Mouse (Mus musculus) cerebellum, postnatal 25 days (tissue): Measurements from ENCODE around the gene Slc25a19.
"Not testable (repeated sequence)": the region's sequence is repeated elsewhere in the genome, so short reads cannot be mapped to it uniquely, and the experiment has no call there.

Experiments used
- DNase-seq, 2 experiments: peaks; one replicate each; pipeline ENCODE4 v3.0.0; 2021; ENCODE audit warnings: mixed read lengths in 2 of 2

Gene Slc25a19

DNA sequence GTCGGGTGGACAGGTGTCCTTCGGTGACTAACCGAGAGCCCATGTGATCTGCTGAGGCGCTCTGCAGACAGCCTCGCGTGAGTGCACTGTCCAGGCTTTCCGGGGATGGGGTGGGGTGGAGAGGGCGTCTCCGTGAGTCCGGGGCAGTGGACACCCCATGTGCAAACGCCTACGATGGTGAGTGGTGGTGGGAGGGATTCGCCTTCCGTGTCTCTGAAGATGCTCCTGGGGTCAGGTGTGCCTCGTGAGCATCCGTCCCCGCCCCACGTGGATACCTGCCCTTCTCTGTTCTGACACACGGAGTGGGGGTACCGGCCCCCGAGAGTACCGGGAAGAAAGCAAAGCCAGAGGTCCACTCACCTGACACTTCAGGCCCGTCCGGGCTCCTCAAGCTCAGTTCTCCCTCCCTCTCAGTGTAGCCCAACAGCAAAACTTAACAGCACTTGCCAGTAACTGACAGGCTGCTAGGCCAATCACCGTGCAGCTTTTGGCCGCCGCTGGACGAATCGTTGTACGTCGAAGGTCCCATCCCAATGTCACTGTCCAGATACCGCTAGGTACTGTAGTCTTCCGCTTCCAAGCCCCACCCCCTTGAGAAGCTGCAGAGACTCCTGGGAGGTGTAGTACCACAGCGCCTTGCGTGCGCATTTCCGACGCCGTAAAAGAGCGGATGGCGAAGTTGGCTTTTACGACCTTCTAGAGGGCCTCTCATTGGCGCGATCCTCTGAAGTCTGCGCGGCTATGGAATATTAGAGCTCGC, at the start of gene Slc25a19:
TSS of gene Slc25a19 (minus strand) at position 591 of the 760 bp plus-strand sequence.
- peak; percentile 100 for DNase-seq

DNA sequence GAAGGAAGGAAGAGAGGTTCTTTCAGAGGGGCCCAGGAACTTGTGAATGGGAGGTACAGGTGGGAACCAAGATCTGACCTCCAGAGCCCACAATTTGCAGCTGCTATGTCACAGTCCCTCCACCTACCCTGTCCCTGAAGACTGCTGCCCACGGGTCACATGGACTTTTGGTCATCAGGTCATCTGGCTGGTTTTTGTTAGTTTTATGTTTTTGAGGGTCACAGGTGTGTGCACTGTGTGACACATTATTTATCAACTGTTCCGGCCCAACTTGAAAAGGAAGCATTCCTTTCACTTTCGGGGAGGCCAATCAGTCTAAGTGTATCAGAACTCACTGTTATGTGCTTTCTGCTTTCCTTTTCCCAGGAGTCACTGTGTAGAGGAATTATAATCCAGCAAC, 49.4 kb upstream of the Slc25a19 start:
- DNase-seq: no peak

DNA sequence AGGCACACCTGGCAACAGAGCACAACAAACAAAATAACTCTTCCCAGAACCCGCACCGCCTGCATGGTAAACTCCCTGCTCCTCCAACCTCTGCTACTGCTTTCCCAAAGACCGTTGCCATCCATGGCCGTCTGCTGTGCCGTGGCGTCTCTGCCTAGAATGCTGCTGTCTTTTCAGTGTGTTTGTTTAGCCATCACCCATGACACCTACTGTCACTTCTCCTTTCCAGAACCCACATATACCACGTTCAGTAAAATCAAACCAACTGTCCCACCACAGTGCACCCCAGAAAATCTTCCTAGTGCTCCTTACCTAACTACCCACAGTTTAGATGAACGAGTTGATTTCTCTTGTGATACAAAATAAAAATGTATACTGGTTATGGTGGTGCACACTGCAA, 48.6 kb upstream of the Slc25a19 start:
- no peak for DNase-seq

- peak in 1 of 2 experiments; percentile 67 for DNase-seq
Observed at GRCm38 (mm10) chr11:115674235-115674865, 46.3 kb upstream of the Slc25a19 start.

GRCm38 (mm10) chr11:115673471-115674234, 45.6 kb upstream of the Slc25a19 start:
- peak; percentile 79 to 84 for DNase-seq

- DNase-seq: peak; percentile 41 to 42
Observed at GRCm38 (mm10) chr11:115672226-115672987, 44.3 kb upstream of the Slc25a19 start.

- peak; percentile 45 to 54 for DNase-seq
Observed at GRCm38 (mm10) chr11:115670451-115671050, 42.5 kb upstream of the Slc25a19 start.

GRCm38 (mm10) chr11:115663676-115664335, 35.7 kb upstream of the Slc25a19 start:
- no peak for DNase-seq

DNA sequence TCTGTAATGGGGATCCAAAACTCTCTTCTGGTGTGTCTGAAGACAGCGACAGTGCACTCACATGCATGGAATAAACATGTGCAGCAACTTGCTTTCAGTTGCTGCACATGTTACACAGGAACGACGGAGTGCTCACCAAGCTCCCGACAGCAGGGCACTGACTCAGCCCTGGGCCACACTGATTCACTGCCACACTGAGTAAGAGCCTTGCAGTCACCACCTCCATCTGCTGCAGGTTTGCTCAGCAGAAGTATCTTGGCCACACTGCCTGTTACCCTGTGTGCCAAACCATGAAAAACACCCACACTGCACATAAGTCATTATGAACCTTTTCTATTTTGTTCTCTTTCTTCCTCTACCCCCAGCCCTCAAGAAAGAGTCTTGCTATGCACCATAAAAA, 32.3 kb upstream of the Slc25a19 start:
- DNase-seq: peak; percentile 68 to 76

GRCm38 (mm10) chr11:115658521-115658920, 30.4 kb upstream of the Slc25a19 start:
- no peak for DNase-seq

DNA sequence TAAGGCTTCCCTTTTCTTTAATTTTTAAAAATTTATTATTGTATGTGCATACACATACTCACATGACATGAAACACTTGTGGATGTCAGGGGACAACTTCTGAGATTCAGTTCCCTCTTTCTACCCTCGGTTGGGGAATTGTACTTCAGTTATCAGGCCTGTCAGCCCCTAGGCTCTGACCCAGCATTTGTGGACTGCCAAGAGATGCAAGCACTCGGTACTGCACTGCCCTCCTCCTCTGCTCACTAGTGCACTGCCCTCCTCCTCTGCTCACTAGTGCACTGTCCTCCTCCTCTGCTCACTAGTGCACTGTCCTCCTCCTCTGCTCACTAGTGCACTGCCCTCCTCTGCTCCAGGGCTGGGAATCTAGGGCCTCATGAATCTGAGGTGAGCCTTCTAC, 26.0 kb upstream of the Slc25a19 start:
- no peak for DNase-seq

GRCm38 (mm10) chr11:115653194-115653593, 25.1 kb upstream of the Slc25a19 start:
- peak; percentile 35 to 37 for DNase-seq

- DNase-seq: peak; percentile 17 to 55
Observed at GRCm38 (mm10) chr11:115651680-115652079, 23.6 kb upstream of the Slc25a19 start.

- DNase-seq: peak; percentile 88 to 89
Observed at GRCm38 (mm10) chr11:115649706-115650105, 21.6 kb upstream of the Slc25a19 start.

GRCm38 (mm10) chr11:115647459-115647858, 19.4 kb upstream of the Slc25a19 start:
- DNase-seq: peak; percentile 65 to 80

DNA sequence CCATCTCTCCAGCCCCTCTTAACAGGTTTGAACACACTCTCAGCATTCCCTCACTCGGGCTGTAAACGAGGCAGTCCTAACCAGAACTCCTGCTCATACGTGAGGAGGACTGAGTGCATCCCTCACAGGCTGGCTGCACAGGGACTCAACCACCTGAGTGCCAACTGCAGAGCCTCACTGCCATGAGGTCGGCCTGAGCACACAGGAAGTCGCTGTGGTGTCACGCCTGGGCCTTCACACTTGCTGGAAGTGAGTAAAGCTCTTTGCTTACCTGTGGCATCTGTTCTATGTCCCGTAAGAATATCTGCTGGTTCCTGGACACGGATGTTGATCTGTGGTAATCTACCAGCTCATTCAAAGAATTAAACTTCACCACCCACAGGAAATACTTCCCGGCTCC, 18.3 kb upstream of the Slc25a19 start:
- DNase-seq: no peak

DNA sequence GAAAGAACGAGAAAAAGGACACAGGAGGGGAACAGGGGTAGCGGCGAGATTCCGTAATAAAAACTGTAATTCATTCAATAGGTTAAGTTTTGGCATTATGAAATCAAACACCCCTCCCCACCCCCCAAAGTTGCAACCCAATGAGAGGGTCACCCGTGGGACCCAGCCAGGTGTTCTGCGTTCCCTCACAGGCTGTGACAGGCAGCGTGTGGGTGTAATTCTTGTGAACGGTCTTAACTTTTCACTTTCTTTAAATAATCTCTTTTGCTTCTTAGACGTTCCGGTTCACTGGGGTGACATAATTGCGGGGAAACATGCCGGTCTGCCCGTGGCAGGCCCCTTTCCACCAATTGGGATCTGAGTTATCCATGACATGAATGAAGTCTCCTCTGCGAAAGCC, 17.4 kb upstream of the Slc25a19 start:
- not testable (repeated sequence) for DNase-seq

DNA sequence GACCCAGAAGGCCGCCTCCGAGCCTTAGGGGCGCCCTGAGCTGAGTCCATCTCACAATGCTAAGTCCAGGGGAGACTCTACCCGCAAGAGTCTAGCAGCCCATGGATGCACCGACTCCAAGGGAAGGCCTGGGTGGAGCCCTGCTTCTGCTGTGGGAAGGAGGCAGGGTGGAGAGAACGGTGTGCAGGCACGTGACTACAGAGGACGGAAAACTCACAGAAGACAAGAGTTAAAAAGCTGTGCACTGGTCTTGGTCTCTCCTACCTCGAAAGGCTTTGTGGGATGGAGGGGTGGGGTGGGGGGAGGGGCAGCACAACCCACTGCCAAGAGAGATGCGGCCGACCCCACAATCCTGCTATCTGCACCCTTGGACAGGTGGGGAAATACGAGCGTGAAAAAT, 16.2 kb upstream of the Slc25a19 start:
- DNase-seq: no peak

- DNase-seq: no peak
Observed at GRCm38 (mm10) chr11:115643265-115643664, 15.2 kb upstream of the Slc25a19 start.

- no peak for DNase-seq
Observed at GRCm38 (mm10) chr11:115642705-115643104, 14.6 kb upstream of the Slc25a19 start.

DNA sequence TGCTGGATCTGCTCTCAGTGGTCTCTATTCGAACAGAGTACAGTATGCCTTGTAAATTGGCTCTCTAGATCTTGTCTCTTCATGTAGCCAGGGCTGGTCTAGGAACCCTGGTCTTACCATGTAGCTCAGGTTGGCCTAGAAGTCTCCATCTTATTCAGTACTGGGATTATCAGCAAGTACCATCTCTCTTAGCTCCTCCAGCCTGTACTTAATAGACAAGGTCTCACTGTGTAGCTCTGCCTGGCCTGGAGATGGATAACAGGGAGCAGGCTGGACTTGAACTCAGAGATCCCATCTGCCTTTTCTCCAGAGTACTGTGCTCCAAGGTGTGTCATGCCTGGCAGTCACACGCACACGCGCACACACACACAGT, 13.6 kb upstream of the Slc25a19 start:
- DNase-seq: no peak
